Comparison of ENCODE assay signal across 23 mouse cellular contexts in the genomic region with DNA sequence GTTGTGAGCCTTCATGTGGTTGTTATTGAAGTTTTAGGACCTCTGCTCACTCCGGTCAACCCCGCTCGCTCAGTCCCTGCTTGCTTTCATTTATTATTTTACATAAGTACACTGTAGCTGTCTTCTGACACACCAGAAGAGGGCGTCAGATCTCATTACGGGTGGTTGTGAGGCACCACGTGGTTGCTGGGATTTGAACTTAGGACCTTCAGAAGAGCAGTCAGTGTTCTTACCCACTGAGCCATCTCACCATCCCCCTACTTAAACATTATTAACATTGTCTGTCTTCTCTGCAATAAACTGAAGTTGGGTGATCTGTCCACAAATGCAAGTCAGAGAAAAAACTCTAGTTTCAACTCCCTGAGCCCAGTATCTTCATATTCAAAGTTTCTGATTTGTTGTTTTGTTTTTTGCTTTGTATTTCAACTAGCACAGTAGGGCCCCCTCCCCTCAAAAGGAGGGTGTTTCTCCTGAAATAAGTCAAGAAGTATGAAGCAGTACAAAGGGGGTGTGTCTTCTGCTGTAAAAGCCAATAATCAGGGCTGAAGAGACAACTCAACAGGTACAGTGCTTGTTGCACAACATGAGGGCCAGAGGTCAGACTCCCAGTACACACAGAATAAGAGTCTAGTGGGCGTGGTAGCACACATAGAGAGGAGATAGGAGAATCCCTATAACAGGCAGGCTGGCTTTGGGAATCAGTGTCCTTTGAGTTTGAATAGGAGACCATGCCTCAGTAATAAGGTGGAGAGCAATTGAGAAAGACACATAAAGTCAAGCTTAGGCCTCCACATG. TPM values are rescaled to one million over a fixed set of nuclear protein-coding genes. Genes with fewer than 3 reads are reported as not detected.
A peak's percentile ranks its signal among the peaks of the same experiment; 100 is the strongest.
DNase-seq lines count a peak whose midpoint lies in the region; ATAC-seq and TF ChIP-seq lines count a peak whose summit lies in the region.
"Had no signal": no experiment of that assay in that cellular context is flagged by ENCODE, and none has a peak within 500 bp of the region (broad histone marks: within the 10 kb centered on the region; RNA-seq: fewer than 3 reads in every experiment).

No protein-coding gene starts in this region.

- H3K9me3 ChIP-seq in intestine, postnatal 0 days (ENCODE audit: control insufficient read depth), result no peaks in the 10 kb centered on the region
- peaks cover 6% of the 10 kb centered on the region; the same call in 1 of the 2 replicates for H3K9me3 ChIP-seq in liver, embryonic 11.5 days (ENCODE audit: control insufficient read depth, low read length)
- no peaks in the 10 kb centered on the region for H3K9me3 ChIP-seq in liver, embryonic 15.5 days (replicated peaks)
- H3K9me3 ChIP-seq in forebrain, embryonic 14.5 days (replicated peaks; ENCODE audit: control insufficient read depth, low read length), result peaks cover 8% of the 10 kb centered on the region; the same call in 1 of the 2 replicates
- H3K9me3 ChIP-seq: heart, embryonic 15.5 days had no signal

- no peak overlapping the region for H3K9ac ChIP-seq in intestine, postnatal 0 days (ENCODE audit: low read depth, low read length)
- H3K9ac ChIP-seq in liver, embryonic 11.5 days (ENCODE audit: low read depth, low read length), result no peak overlapping the region
- no peak overlapping the region for H3K9ac ChIP-seq in liver, embryonic 15.5 days
- no peak overlapping the region for H3K9ac ChIP-seq in forebrain, embryonic 14.5 days (ENCODE audit: low read length)
- H3K9ac ChIP-seq: embryonic facial prominence, embryonic 13.5 days; forebrain, embryonic 13.5 days; heart, embryonic 15.5 days; hindbrain, embryonic 13.5 days had no signal

- no peaks in the 10 kb centered on the region for H3K36me3 ChIP-seq in intestine, postnatal 0 days (ENCODE audit: control insufficient read depth, insufficient read depth)
- no peaks in the 10 kb centered on the region for H3K36me3 ChIP-seq in liver, embryonic 11.5 days (ENCODE audit: control insufficient read depth, insufficient read depth, low read length)
- H3K36me3 ChIP-seq in liver, embryonic 15.5 days (replicated peaks), result no peaks in the 10 kb centered on the region
- H3K36me3 ChIP-seq in forebrain, embryonic 14.5 days (ENCODE audit: control insufficient read depth, insufficient read depth, low read length), result no peaks in the 10 kb centered on the region
- H3K36me3 ChIP-seq: embryonic facial prominence, embryonic 13.5 days; heart, embryonic 15.5 days; hindbrain, embryonic 13.5 days had no signal

- no peak for DNase-seq in liver, embryonic 11.5 days (ENCODE audit: low spot score)
- peak; percentile 22 for DNase-seq in yolk sac, embryonic 10.5 days (ENCODE audit: low spot score)
- DNase-seq in spleen, postnatal 4 days (ENCODE audit: low spot score in 2 of 2), result no peak
- DNase-seq in forebrain, embryonic 14.5 days (ENCODE audit: low spot score), result no peak
- no peak for DNase-seq in layer of hippocampus, adult 2 months (ENCODE audit: low spot score in 2 of 2)
- DNase-seq: adrenal gland, adult 2 months; adrenal gland, postnatal 25 days; cerebellum, adult 18-20 months; cerebellum, adult 9-11 months; cerebellum, postnatal 36 days; heart, adult 18-20 months; heart, postnatal 14 days had no signal

- H3K4me2 ChIP-seq in intestine, postnatal 0 days (replicated peaks; ENCODE audit: low read depth), result no peak overlapping the region
- H3K4me2 ChIP-seq in liver, embryonic 11.5 days, result no peak overlapping the region
- H3K4me2 ChIP-seq in liver, embryonic 15.5 days, result no peak overlapping the region
- H3K4me2 ChIP-seq in forebrain, embryonic 14.5 days (ENCODE audit: low read length), result no peak overlapping the region
- H3K4me2 ChIP-seq: embryonic facial prominence, embryonic 13.5 days; forebrain, embryonic 13.5 days; heart, embryonic 11.5 days; heart, embryonic 15.5 days; hindbrain, embryonic 13.5 days had no signal

- 61% methylated on average over 7 of the region's 7 CpGs for WGBS in intestine, postnatal 0 days
- 73% methylated on average over 7 of the region's 7 CpGs for WGBS in liver, embryonic 11.5 days
- 60% methylated on average over 7 of the region's 7 CpGs for WGBS in liver, embryonic 15.5 days (ENCODE audit: insufficient replicate concordance)
- 89% methylated on average over 7 of the region's 7 CpGs for WGBS in forebrain, embryonic 14.5 days

- TF ChIP-seq CTCF in intestine, postnatal 0 days (IDR thresholded peaks at IDR 0.05; ENCODE audit: low read depth), result peak; percentile 52
- no peak for TF ChIP-seq CTCF in layer of hippocampus, adult 2 months (conservative IDR thresholded peaks at IDR 0.05)

- ATAC-seq in intestine, postnatal 0 days, result peak; percentile 92
- ATAC-seq in liver, embryonic 11.5 days (replicated peaks; ENCODE audit: low FRiP score), result peak; percentile 56
- ATAC-seq in liver, embryonic 15.5 days (ENCODE audit: insufficient read depth), result peak; percentile 63
- no peak for ATAC-seq in forebrain, embryonic 14.5 days
- ATAC-seq: forebrain, embryonic 13.5 days had no signal

- no peaks in the 10 kb centered on the region for H3K27me3 ChIP-seq in intestine, postnatal 0 days (replicated peaks; ENCODE audit: control insufficient read depth, insufficient read depth, low read length)
- no peaks in the 10 kb centered on the region for H3K27me3 ChIP-seq in liver, embryonic 11.5 days (replicated peaks; ENCODE audit: control insufficient read depth, insufficient read depth, low read length)
- H3K27me3 ChIP-seq in liver, embryonic 15.5 days, result no peaks in the 10 kb centered on the region
- no peaks in the 10 kb centered on the region for H3K27me3 ChIP-seq in forebrain, embryonic 14.5 days (replicated peaks; ENCODE audit: control insufficient read depth, insufficient read depth, low read length)
- H3K27me3 ChIP-seq: embryonic facial prominence, embryonic 13.5 days; forebrain, embryonic 13.5 days; heart, embryonic 15.5 days; hindbrain, embryonic 13.5 days had no signal

- no peaks in the 10 kb centered on the region for H3K4me1 ChIP-seq in intestine, postnatal 0 days (replicated peaks; ENCODE audit: control insufficient read depth, insufficient read depth, low read length)
- H3K4me1 ChIP-seq in liver, embryonic 11.5 days (replicated peaks; ENCODE audit: control insufficient read depth, insufficient read depth, low read length), result no peaks in the 10 kb centered on the region
- no peaks in the 10 kb centered on the region for H3K4me1 ChIP-seq in liver, embryonic 15.5 days (replicated peaks)
- H3K4me1 ChIP-seq in forebrain, embryonic 14.5 days (ENCODE audit: control insufficient read depth, insufficient read depth, low read length), result no peaks in the 10 kb centered on the region
- H3K4me1 ChIP-seq: embryonic facial prominence, embryonic 13.5 days; forebrain, embryonic 13.5 days; heart, embryonic 15.5 days; hindbrain, embryonic 13.5 days had no signal

- H3K4me3 ChIP-seq in intestine, postnatal 0 days (ENCODE audit: low read depth, low read length), result no peak overlapping the region
- no peak overlapping the region for H3K4me3 ChIP-seq in liver, embryonic 11.5 days (ENCODE audit: low read depth, low read length)
- no peak overlapping the region for H3K4me3 ChIP-seq in liver, embryonic 15.5 days (replicated peaks)
- H3K4me3 ChIP-seq in forebrain, embryonic 14.5 days (ENCODE audit: low read depth, low read length), result no peak overlapping the region
- H3K4me3 ChIP-seq in layer of hippocampus, adult 2 months, result no peak overlapping the region
- H3K4me3 ChIP-seq: embryonic facial prominence, embryonic 13.5 days; forebrain, embryonic 13.5 days; heart, embryonic 15.5 days; hindbrain, embryonic 13.5 days had no signal

- H3K27ac ChIP-seq in intestine, postnatal 0 days (ENCODE audit: low read depth, low read length), result no peak overlapping the region; the same call in 1 of the 2 replicates
- no peak overlapping the region for H3K27ac ChIP-seq in liver, embryonic 11.5 days (ENCODE audit: low read depth, low read length)
- H3K27ac ChIP-seq in liver, embryonic 15.5 days (replicated peaks), result no peak overlapping the region
- H3K27ac ChIP-seq in forebrain, embryonic 14.5 days (ENCODE audit: low read depth, low read length), result no peak overlapping the region
- no peak overlapping the region for H3K27ac ChIP-seq in layer of hippocampus, adult 2 months
- H3K27ac ChIP-seq: embryonic facial prominence, embryonic 13.5 days; forebrain, embryonic 13.5 days; heart, embryonic 15.5 days; hindbrain, embryonic 13.5 days had no signal

RNA-seq across cellular contexts. Expression of a gene that starts 11.1 kb away (rescaled TPM):
- polyA plus RNA-seq in intestine, postnatal 0 days (2015; fragmentation: Nextera tagmentation; extraction: Ambion mirVana), result not detected in 2 replicates
- not detected in 2 replicates for polyA plus RNA-seq in liver, embryonic 11.5 days (2014; fragmentation: Nextera tagmentation; extraction: Ambion mirVana)
- not detected in 2 replicates for polyA plus RNA-seq in liver, embryonic 15.5 days (2015; fragmentation: Nextera tagmentation; extraction: Ambion mirVana)
- polyA plus RNA-seq in forebrain, embryonic 14.5 days (2014; fragmentation: Nextera tagmentation; extraction: Ambion mirVana), result not detected in 2 replicates
- total RNA-seq in layer of hippocampus, adult 2 months (2021), result not detected
- total RNA-seq: adrenal gland, adult 2 months; adrenal gland, postnatal 25 days; ES-E14; gastrocnemius, adult 8-10 months; gastrocnemius, postnatal 4 days; heart, adult 18-20 months; heart, postnatal 14 days; hematopoietic stem cell, adult 5-6 weeks had no signal
- polyA plus RNA-seq: adrenal gland, adult 2 months; embryonic facial prominence, embryonic 13.5 days; forebrain, embryonic 13.5 days; heart, embryonic 11.5 days; heart, embryonic 15.5 days; hindbrain, embryonic 13.5 days had no signal

RNA-seq across cellular contexts. Expression of a gene that starts 41.1 kb away (rescaled TPM):
- polyA plus RNA-seq in intestine, postnatal 0 days (2015; fragmentation: Nextera tagmentation; extraction: Ambion mirVana), result 0.07 and 0.13 TPM in 2 replicates
- 0.08 and 0.12 TPM in 2 replicates for polyA plus RNA-seq in liver, embryonic 11.5 days (2014; fragmentation: Nextera tagmentation; extraction: Ambion mirVana)
- not detected in 2 replicates for polyA plus RNA-seq in liver, embryonic 15.5 days (2015; fragmentation: Nextera tagmentation; extraction: Ambion mirVana)
- 6.6 and 9.3 TPM in 2 replicates for polyA plus RNA-seq in forebrain, embryonic 14.5 days (2014; fragmentation: Nextera tagmentation; extraction: Ambion mirVana)
- total RNA-seq in layer of hippocampus, adult 2 months (2021), result 1 to 10 TPM; 7.6 to 9.7 TPM
- total RNA-seq: adrenal gland, adult 2 months; adrenal gland, postnatal 25 days; gastrocnemius, adult 8-10 months; hematopoietic stem cell, adult 5-6 weeks had no signal
- polyA plus RNA-seq: heart, embryonic 15.5 days had no signal
